Mouse (Mus musculus) urinary bladder, postnatal 10 days (tissue): ENCODE measurements around the gene Ppp1r32.

Source experiments
- DNase-seq: peaks from one replicate; pipeline ENCODE4 v3.0.0; 2022; ENCODE audit warnings: low spot score

Gene Ppp1r32

GRCm38 (mm10) chr19:10457484-10457800 is 25.3 kb downstream of the Ppp1r32 start:
- no peak for DNase-seq

- DNase-seq: no peak
Observed at GRCm38 (mm10) chr19:10456752-10457483, 25.8 kb downstream of the Ppp1r32 start, which contains the start of gene Lrrc10b. Gene Lrrc10b, minus strand, starts transcription at chr19:10457473.

GRCm38 (mm10) chr19:10455437-10455806 is 27.3 kb downstream of the Ppp1r32 start:
- DNase-seq: no peak

- DNase-seq: no peak
Observed at GRCm38 (mm10) chr19:10454718-10455436, 27.9 kb downstream of the Ppp1r32 start.

GRCm38 (mm10) chr19:10449708-10450107 is 33.0 kb downstream of the Ppp1r32 start:
- no peak for DNase-seq

- no peak for DNase-seq
Observed at GRCm38 (mm10) chr19:10449190-10449589, 33.5 kb downstream of the Ppp1r32 start.

- no peak for DNase-seq
Observed at GRCm38 (mm10) chr19:10448275-10448674, 34.5 kb downstream of the Ppp1r32 start.

- DNase-seq: no peak
Observed at GRCm38 (mm10) chr19:10444685-10445369, 37.9 kb downstream of the Ppp1r32 start.

GRCm38 (mm10) chr19:10437521-10437920 is 45.2 kb downstream of the Ppp1r32 start:
- DNase-seq: no peak

GRCm38 (mm10) chr19:10436726-10437125 is 46.0 kb downstream of the Ppp1r32 start:
- no peak for DNase-seq

- no peak for DNase-seq
Observed at GRCm38 (mm10) chr19:10435908-10436307, 46.8 kb downstream of the Ppp1r32 start.

- DNase-seq: no peak
Observed at GRCm38 (mm10) chr19:10434927-10435326, 47.8 kb downstream of the Ppp1r32 start.

GRCm38 (mm10) chr19:10433879-10434540 is 48.7 kb downstream of the Ppp1r32 start:
- DNase-seq: no peak

- DNase-seq: no peak
Observed at GRCm38 (mm10) chr19:10433225-10433624, 49.5 kb downstream of the Ppp1r32 start.

- DNase-seq: no peak
Observed at GRCm38 (mm10) chr19:10431841-10432240, 50.9 kb downstream of the Ppp1r32 start.

GRCm38 (mm10) chr19:10431410-10431809 is 51.3 kb downstream of the Ppp1r32 start:
- no peak for DNase-seq

- DNase-seq: no peak
Observed at GRCm38 (mm10) chr19:10429371-10429770, 53.4 kb downstream of the Ppp1r32 start.

- no peak for DNase-seq
Observed at GRCm38 (mm10) chr19:10427431-10427830, 55.3 kb downstream of the Ppp1r32 start.

GRCm38 (mm10) chr19:10426793-10427192 is 55.9 kb downstream of the Ppp1r32 start:
- no peak for DNase-seq

- no peak for DNase-seq
Observed at GRCm38 (mm10) chr19:10426312-10426711, 56.4 kb downstream of the Ppp1r32 start.

- no peak for DNase-seq
Observed at GRCm38 (mm10) chr19:10425484-10426270, 57.1 kb downstream of the Ppp1r32 start.

- DNase-seq: no peak
Observed at GRCm38 (mm10) chr19:10424751-10425150, 58.0 kb downstream of the Ppp1r32 start.
